Mouse (Mus musculus) cerebellum, adult 18-20 months (tissue): ENCODE data around the gene Peg3.

Experiments used
- DNase-seq, 2 experiments: peaks; one replicate each; pipeline ENCODE4 v3.0.0; 2021

Peg3 gene

DNA sequence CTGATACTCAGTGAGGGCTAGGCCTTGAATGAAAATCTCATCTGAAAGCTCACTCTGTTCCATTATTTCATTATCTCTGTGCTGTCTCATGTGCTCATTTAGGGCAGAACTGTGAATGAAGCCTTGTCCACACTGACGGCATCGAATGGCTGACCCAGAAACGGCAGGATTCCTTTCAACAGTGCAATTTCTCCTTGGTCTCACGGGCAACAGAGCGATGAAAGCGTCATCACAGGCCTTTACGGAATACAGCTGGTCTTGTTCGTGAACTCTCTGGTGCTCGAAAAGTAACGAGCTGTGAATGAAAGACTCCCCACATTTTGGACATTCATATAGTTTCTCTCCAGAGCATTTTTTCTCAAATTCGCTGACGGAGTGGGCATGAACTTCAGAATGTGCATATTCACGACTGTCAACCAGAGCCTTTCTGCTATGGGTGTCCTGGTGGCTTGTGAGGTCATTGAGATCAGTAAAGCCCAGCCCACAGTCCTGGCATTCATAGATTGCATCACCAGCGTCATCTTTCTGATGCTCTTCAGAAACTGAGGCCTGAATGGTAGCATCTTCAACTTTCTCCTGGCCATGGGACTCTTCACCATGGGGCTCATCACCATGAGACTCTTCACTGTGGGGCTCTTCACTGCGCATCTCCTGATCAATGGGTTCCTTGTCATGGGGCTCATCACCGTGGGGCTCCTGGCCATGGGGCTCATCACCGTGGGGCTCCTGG lies 21.6 kb downstream of the Peg3 start:
- no peak for DNase-seq

GRCm38 (mm10) chr7:6707416-6708015 lies 22.7 kb downstream of the Peg3 start:
- DNase-seq, result no peak

DNA sequence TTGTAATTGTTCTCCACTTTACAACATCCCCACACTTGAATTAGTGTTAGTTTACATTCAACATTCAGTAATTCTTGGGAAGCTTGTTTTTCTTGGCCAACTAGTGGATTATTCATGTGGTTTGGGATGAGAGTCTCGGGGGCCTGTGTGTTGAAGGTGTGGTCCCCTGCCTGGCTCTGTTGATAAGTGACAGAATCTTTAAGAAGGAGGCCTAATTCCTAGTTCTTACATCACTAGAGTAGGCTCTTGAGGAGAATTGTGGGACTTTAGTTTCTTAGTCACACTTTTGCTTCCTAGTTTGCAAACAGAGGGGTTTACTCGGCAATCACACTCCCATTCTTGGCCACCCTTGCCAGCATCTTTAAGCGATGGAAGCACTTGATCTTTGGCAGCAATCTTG lies 31.0 kb downstream of the Peg3 start:
- no peak for DNase-seq

- DNase-seq, result peak; percentile 86 to 91
Observed at GRCm38 (mm10) chr7:6696241-6697045, 33.8 kb downstream of the Peg3 start, which contains the start of gene Zim1. Gene Zim1 (minus strand): TSS chr7:6696450.

GRCm38 (mm10) chr7:6685511-6685910 lies 44.7 kb downstream of the Peg3 start:
- no peak for DNase-seq

DNA sequence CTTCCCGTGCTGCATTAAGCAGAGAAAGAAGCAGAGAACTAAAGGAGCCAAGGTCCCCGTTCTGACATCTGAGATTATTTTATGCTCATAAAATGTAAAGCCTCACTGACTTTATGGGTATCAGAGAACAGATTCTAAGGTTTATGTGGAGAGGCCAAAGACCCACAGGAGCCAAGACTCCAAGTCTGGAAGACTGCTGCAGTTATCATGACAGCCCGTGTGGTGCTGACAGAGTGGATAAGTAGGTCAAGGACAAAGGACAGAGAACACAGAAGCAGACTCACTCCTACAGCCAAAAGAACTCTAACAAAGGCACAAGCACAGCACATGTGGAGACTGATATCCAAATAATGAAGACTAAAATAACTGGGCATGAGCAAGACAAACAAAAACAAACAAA lies 63.5 kb downstream of the Peg3 start:
- DNase-seq, result no peak

DNA sequence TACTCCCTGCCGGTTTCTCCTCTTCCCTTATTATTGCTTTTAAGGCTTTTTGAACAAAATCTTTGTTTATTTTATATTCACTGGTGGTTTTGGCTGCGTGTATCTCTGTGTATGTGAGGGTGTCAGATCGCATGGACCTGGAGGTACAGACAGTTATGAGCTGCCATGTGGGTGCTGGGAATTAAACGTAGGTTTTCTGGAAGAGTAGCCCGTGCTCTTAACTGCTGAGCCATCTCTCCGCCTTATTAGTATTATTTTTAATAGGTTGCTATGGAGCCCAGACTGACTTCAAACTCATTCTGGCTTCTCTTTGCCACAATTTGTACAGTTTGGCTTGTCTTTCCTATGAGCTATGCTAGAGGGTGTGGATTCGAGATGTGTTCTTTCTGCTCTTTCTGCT lies 66.8 kb downstream of the Peg3 start:
- DNase-seq, result no peak

DNA sequence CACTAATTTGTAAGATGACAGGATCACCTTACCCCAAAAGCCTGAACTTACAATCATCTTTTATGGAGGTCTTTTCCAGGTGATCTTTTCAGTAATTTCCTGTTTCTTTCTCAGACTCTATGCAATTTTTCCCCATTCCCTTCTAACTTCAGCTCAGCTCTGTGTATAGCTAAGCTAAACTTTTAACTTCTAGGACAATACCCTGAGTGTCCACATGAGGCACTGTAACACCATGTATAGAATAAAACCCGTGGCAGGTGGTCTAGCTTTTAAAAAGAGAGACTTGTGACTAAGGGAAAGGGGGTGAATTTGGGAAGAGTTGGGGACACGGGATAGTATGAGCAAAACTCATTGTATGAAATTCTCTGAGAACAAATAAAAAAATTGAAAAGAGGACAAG lies 70.6 kb downstream of the Peg3 start:
- DNase-seq, result peak; percentile 15 to 27

GRCm38 (mm10) chr7:6658606-6659005 lies 71.6 kb downstream of the Peg3 start:
- DNase-seq, result no peak
